Comparison of ENCODE assay signal across 8 mouse cellular contexts in the genomic region with DNA sequence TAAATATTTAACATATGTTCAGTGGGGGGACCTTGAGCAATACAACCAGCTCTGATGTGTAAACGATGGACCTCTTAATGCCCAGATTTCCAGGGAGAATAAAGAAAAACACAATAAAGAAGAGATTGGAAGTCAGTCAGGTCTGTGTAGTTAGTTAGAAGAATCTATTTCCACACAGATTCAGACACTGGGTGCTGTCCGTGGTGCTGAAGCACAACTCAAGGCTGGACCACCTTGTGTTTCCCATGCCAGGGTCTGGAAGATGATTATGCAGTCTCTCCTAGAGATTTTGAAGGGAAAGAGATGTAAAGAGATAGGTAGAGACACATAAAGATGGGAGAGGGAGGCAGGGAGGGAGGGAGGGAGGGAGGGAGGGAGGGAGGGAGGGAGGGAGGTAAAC.
DNase-seq lines count a peak whose midpoint lies in the region; TF ChIP-seq lines count a peak whose summit lies in the region.

No protein-coding gene starts in this region.

- peak; percentile 29 for DNase-seq in gastrocnemius, postnatal 14 days
- DNase-seq in gastrocnemius, adult 18-20 months (ENCODE audit: low spot score) = no peak
- DNase-seq in urinary bladder, postnatal 14 days (ENCODE audit: low spot score) = peak; percentile 52
- DNase-seq in urinary bladder, postnatal 10 days (ENCODE audit: low spot score) = no peak
- peak; percentile 64 for DNase-seq in kidney, postnatal 14 days
- peak; percentile 28 for DNase-seq in thymus, postnatal 0 days (ENCODE audit: low spot score)
- DNase-seq in left cerebral cortex, adult 2 months (ENCODE audit: extremely low spot score in 1 of 2, low spot score in 2 of 2) = no peak
- no peak for DNase-seq in cerebellum, adult 8-10 months

- no peak overlapping the region for H3K4me3 ChIP-seq in left cerebral cortex, adult 2 months

- intact Hi-C loops in gastrocnemius, postnatal 14 days (cut with DNase I; ENCODE audit: low total_unique reads) = no loop called here
- intact Hi-C loops in left cerebral cortex, adult 2 months (cut with DNase I) = no loop called here

- no peak for TF ChIP-seq CTCF in left cerebral cortex, adult 2 months (IDR thresholded peaks at IDR 0.05)

- no peak overlapping the region for H3K27ac ChIP-seq in left cerebral cortex, adult 2 months

Comparison
In these comparisons a context has a peak if more than half of its experiments do, and no peak if none do; other contexts are left out.
1. DNase-seq: peak in gastrocnemius, postnatal 14 days (single experiment), urinary bladder, postnatal 14 days (single experiment), kidney, postnatal 14 days (single experiment) and thymus, postnatal 0 days (single experiment); none in gastrocnemius, adult 18-20 months (single experiment), urinary bladder, postnatal 10 days (single experiment), left cerebral cortex, adult 2 months (0 of 2) and cerebellum, adult 8-10 months (single experiment).